Mouse (Mus musculus) limb, embryonic 10.5 days (tissue): ENCODE results near the gene Ifna5. TPM values are rescaled to one million over a fixed set of nuclear protein-coding genes. Genes with fewer than 3 reads are reported as not detected.

ENCODE experiments used
- DNase-seq: peaks from one replicate; pipeline ENCODE4 v3.0.0-alpha.2; 2017; ENCODE audit warnings: low spot score
- H3K27ac ChIP-seq: fragments of 300-500 bp; sonication (generic); 2 replicates; pipeline ENCODE4 v1.5.1; 2016; ENCODE audit warnings: mild to moderate bottlenecking
- H3K27me3 ChIP-seq: fragments of 300-500 bp; sonication (generic); 2 replicates; pipeline ENCODE4 v1.6.1; 2016; ENCODE audit warnings: low read depth, mild to moderate bottlenecking; ENCODE audit not compliant: poor library complexity, severe bottlenecking
- H3K36me3 ChIP-seq: fragments of 300-500 bp; sonication (generic); 2 replicates; pipeline ENCODE4 v1.6.1; 2016; ENCODE audit warnings: mild to moderate bottlenecking, moderate library complexity
- H3K4me1 ChIP-seq: fragments of 300-500 bp; sonication (generic); 2 replicates; pipeline ENCODE4 v1.6.1; 2016
- H3K4me3 ChIP-seq: fragments of 300-500 bp; sonication (generic); 2 replicates; pipeline ENCODE4 v1.5.1; 2016; ENCODE audit warnings: mild to moderate bottlenecking, moderate library complexity
- H3K9me3 ChIP-seq: fragments of 300-500 bp; sonication (generic); replicated peaks from 2 replicates; pipeline ENCODE4 v1.6.1; 2016; ENCODE audit warnings: mild to moderate bottlenecking
- WGBS: fragments of 180-500 bp; shearing (Covaris S2); methylation state at CpG from one replicate; pipeline ENCODE4 v1.1.7; 2016; 5-methylcytosine and 5-hydroxymethylcytosine counted together
- polyA plus RNA-seq: library from polyadenylated mRNA; unstranded; fragments of >200 nt; fragmentation: Nextera tagmentation; extraction: Ambion mirVana; gene quantifications from 2 replicates; pipeline ENCODE4 v1.2.1, GENCODE M21; 2016

Ifna5 gene
- polyA plus RNA-seq, 1 experiment from 2014 or later, result not detected

DNA sequence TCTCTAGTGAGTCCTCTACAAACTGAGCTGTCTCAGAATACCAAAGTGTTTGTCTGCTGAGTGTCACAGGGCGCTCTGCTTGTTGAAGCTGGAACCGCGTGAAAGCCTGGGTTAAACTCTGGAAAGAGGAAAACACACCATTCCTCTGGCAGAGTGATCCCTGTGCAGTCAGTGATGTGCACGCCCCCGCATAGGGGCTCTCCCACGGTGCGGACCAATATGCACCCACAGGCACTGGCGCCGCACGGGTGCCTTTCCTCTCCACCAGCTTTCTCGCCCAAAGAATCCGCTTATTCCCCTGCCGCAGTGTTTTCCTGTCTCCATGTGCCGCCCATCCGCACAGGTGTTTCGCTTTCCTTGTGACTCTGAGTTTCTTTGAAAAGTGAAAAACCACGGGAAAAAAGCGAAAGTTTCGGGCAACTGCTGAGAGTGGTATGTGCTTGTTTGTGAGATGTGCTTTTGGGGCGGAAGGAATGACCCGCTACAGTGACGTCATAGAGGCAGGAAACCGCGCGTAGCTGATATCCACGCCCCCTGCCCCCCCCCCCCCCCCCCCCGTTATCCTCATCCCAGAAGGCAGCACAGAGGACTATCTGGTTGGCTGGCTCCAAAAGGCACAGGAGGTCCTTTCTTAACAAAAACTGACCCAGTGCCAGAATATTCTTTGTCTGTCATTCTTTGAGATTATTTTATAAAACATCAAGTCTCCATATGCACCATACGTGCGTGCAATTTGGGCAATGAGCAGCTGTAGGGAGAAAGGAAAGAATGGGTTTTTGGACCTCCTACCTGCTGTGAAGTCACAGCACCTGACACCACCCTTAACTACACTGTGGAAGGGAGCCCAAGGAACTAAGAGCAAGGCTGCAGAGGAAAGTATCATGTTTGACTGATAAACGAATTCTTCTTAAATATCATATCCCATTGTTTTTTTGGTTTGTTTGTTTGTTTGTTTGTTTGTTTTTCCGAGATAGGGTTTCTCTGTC, 32.9 kb downstream of the Ifna5 start:
- H3K27me3 ChIP-seq, result peaks cover 19% of the 10 kb centered on the region
- peak overlapping the region; percentile 46; the same call in 1 of the 2 replicates for H3K27ac ChIP-seq
- DNase-seq, result peak; percentile 61
- peak overlapping the region; percentile 66 for H3K4me3 ChIP-seq
- 10% methylated on average over 31 of the region's 31 CpGs for WGBS
- peaks cover 24% of the 10 kb centered on the region for H3K4me1 ChIP-seq
- H3K36me3 ChIP-seq, result no peaks in the 10 kb centered on the region
- H3K9me3 ChIP-seq, result no peaks in the 10 kb centered on the region

GRCm38 (mm10) chr4:88872691-88873090, 37.4 kb downstream of the Ifna5 start:
- peaks cover 7% of the 10 kb centered on the region for H3K4me1 ChIP-seq
- DNase-seq, result no peak

DNA sequence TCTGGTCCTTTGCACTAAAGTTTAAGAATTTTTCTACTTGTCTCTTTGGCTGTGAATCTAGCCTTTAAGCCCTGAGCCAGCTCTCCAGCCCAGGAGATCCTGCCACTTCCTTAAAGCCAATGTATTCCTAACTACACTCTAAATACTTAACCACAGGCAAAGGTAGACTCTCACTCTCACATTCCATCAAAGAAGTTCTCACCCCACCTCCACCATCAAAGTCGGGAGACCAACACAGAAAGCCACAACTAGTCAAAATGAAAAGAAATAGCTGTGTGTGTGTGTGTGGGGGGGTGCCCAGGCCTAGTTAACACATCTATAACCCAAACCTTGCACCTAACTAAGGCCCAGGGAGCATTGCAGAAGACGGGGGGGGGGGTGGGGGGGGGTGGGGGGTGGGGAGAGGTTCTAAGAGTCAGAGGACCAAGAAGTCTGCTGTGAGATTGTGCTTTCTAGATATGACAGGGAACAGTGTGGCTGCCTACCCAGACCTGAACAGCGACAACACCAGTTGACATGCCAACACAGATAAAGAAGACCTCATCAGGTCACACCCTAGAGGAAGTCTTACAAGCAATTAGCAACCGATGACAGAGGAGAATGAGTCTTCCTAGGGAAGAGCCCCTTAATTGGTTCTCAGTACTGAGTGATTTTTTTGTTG, 40.2 kb downstream of the Ifna5 start:
- H3K4me3 ChIP-seq, result no peak overlapping the region
- H3K9me3 ChIP-seq, result no peaks in the 10 kb centered on the region
- 62% methylated on average over 4 of the region's 4 CpGs for WGBS
- H3K27me3 ChIP-seq, result no peaks in the 10 kb centered on the region
- no peak overlapping the region for H3K27ac ChIP-seq
- no peak for DNase-seq
- H3K36me3 ChIP-seq, result no peaks in the 10 kb centered on the region
- H3K4me1 ChIP-seq, result no peaks in the 10 kb centered on the region

More at GRCm38 (mm10) chr4:88872691-88873090, 37.4 kb downstream of the Ifna5 start:
- no peaks in the 10 kb centered on the region for H3K9me3 ChIP-seq
- no peaks in the 10 kb centered on the region for H3K27me3 ChIP-seq
- no peaks in the 10 kb centered on the region for H3K36me3 ChIP-seq
- 0% methylated on average over 2 of the region's 2 CpGs for WGBS
- no peak overlapping the region for H3K27ac ChIP-seq
- no peak overlapping the region for H3K4me3 ChIP-seq

DNA sequence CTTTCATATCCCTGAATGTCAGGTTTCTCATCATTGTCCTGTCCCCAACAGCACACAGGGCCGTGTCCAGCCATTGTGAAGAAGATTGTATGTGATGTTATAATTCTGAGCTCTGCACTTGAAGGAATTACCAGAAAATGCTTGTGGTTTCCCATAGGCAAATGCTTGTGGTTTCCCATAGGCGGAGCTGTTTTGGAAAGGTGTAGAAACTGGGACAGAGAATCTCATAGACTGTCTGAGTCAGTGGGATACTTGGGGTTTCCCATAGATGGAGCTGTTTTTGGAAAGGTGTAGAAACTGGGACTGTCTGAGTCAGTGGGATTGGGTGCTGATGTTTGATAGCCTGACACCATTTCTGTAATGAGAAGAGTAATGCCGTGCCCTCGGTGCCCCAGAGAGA, 41.2 kb downstream of the Ifna5 start:
- Histone ChIP-seq H3K4me3 (no peak overlapping the region), H3K36me3 (no peaks in the 10 kb centered on the region), H3K4me1 (no peaks in the 10 kb centered on the region), H3K9me3 (no peaks in the 10 kb centered on the region), H3K27ac (no peak overlapping the region), H3K27me3 (no peaks in the 10 kb centered on the region)
- no peak for DNase-seq
- WGBS, result 81% methylated on average over 4 of the region's 4 CpGs

DNA sequence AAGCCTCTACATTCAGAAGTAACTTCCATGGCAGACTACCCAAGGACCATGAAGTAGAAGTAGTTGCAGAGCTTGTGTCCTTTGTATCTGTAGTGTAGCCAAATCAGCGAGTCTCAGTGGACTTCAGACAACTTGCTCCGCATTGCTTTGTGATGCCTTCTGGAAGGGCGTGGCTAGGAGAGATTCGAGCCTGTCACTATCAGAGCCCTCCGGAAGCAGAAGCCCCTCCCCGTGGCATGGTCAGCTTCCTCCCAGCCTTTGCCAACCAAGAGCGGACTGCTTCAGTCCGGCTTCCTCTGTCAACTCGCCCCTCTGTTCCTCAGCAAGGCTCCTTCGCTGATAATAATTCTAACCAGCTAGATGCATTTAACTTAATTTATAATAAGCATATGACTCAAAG, 42.9 kb downstream of the Ifna5 start:
- no peak for DNase-seq
- no peak overlapping the region for H3K4me3 ChIP-seq
- H3K27me3 ChIP-seq, result no peaks in the 10 kb centered on the region
- no peaks in the 10 kb centered on the region for H3K4me1 ChIP-seq
- H3K9me3 ChIP-seq, result no peaks in the 10 kb centered on the region
- no peak overlapping the region for H3K27ac ChIP-seq
- H3K36me3 ChIP-seq, result no peaks in the 10 kb centered on the region
- WGBS, result 48% methylated on average over 10 of the region's 10 CpGs

GRCm38 (mm10) chr4:88878772-88879171, 43.4 kb downstream of the Ifna5 start:
- WGBS, result 84% methylated on average over 4 of the region's 4 CpGs
- H3K27me3 ChIP-seq, result no peaks in the 10 kb centered on the region
- no peaks in the 10 kb centered on the region for H3K36me3 ChIP-seq
- H3K9me3 ChIP-seq, result no peaks in the 10 kb centered on the region
- H3K27ac ChIP-seq, result no peak overlapping the region
- H3K4me1 ChIP-seq, result no peaks in the 10 kb centered on the region
- no peak for DNase-seq
- H3K4me3 ChIP-seq, result no peak overlapping the region

DNA sequence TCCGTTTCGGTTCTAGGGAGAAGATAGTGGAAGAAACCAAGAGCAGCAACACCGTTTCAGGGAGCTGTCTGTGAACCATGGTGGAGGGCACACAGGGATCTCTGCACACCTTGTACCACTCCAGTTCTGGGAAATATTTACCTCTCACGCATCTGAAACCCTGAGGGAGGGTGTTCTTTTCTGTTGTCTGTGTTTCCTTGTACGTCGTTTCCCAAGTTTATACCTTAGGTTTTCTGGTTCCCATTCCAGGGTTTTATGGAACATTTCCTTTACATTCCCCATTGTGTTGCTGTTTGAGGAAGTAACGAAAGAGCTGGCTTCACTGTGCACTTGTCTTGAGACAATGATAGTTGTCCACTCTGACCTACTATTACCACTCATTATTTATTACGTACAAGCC, 44.8 kb downstream of the Ifna5 start, which contains the start of gene Ifne:
TSS of gene Ifne (minus strand) at position 101 of the 400 bp plus-strand sequence.
- DNase-seq, result no peak
- no peaks in the 10 kb centered on the region for H3K27me3 ChIP-seq
- no peaks in the 10 kb centered on the region for H3K36me3 ChIP-seq
- H3K4me3 ChIP-seq, result no peak within 1 kb of the TSS
- H3K27ac ChIP-seq, result no peak within 1 kb of the TSS
- H3K9me3 ChIP-seq, result no peaks in the 10 kb centered on the region
- H3K4me1 ChIP-seq, result no peaks in the 10 kb centered on the region
- 89% methylated on average over 8 of the region's 8 CpGs for WGBS

Other genes starting within 250 kb of the Ifna5 start
- not detected in 2 replicates for gene Ifna9, start 243.1 kb upstream of the Ifna5 start, polyA plus RNA-seq
- not detected in 2 replicates for gene Ifna12, start 232.1 kb upstream of the Ifna5 start, polyA plus RNA-seq
- gene C87499, start 201.1 kb upstream of the Ifna5 start, polyA plus RNA-seq, result not detected in 2 replicates
- 0.24 TPM in 1 of 2 replicates, not detected in the other for gene Ifna13, start 191.1 kb upstream of the Ifna5 start, polyA plus RNA-seq
- not detected in 2 replicates for gene Ifna16, start 158.6 kb upstream of the Ifna5 start, polyA plus RNA-seq
- gene Ifna2, start 151.6 kb upstream of the Ifna5 start, polyA plus RNA-seq, result not detected in 2 replicates
- not detected in 2 replicates for gene Ifnab, start 144.2 kb upstream of the Ifna5 start, polyA plus RNA-seq
- gene Gm26566, start 113.7 kb upstream of the Ifna5 start, polyA plus RNA-seq, result 1.1 and 1.5 TPM in 2 replicates
- gene Klhl9, start 113.1 kb upstream of the Ifna5 start, polyA plus RNA-seq, result 82.7 and 106 TPM in 2 replicates
- gene Gm13271, start 80.7 kb upstream of the Ifna5 start, polyA plus RNA-seq, result 0.33 TPM in 1 of 2 replicates, not detected in the other
- gene Gm13283, start 75.4 kb upstream of the Ifna5 start, polyA plus RNA-seq, result 0.40 and 0.54 TPM in 2 replicates
- gene Gm13290, start 61.7 kb upstream of the Ifna5 start, polyA plus RNA-seq, result 0.74 and 0.94 TPM in 2 replicates
- not detected in 2 replicates for gene Gm13289, start 58.6 kb upstream of the Ifna5 start, polyA plus RNA-seq
- not detected in 2 replicates for gene Gm13272, start 55.7 kb upstream of the Ifna5 start, polyA plus RNA-seq
- gene Ifnz, start 53.4 kb upstream of the Ifna5 start, polyA plus RNA-seq, result 0.16 and 0.39 TPM in 2 replicates
- not detected in 2 replicates for gene Gm13276, start 49.8 kb upstream of the Ifna5 start, polyA plus RNA-seq
- not detected in 2 replicates for gene Gm13277, start 46.9 kb upstream of the Ifna5 start, polyA plus RNA-seq
- not detected in 2 replicates for gene Gm13278, start 44.0 kb upstream of the Ifna5 start, polyA plus RNA-seq
- gene Gm13275, start 41.0 kb upstream of the Ifna5 start, polyA plus RNA-seq, result not detected in 2 replicates
- gene Gm13279, start 38.1 kb upstream of the Ifna5 start, polyA plus RNA-seq, result not detected in 2 replicates
- gene Gm13285, start 35.9 kb upstream of the Ifna5 start, polyA plus RNA-seq, result 0.28 and 0.48 TPM in 2 replicates
- not detected in 2 replicates for gene Gm13287, start 32.3 kb upstream of the Ifna5 start, polyA plus RNA-seq
- 0.15 TPM in 1 of 2 replicates, not detected in the other for gene Gm13288, start 30.0 kb upstream of the Ifna5 start, polyA plus RNA-seq
- not detected in 2 replicates for gene Ifna7, start 19.3 kb upstream of the Ifna5 start, polyA plus RNA-seq
- not detected in 2 replicates for gene Ifna11, start 15.6 kb upstream of the Ifna5 start, polyA plus RNA-seq
- gene Ifna6, start 8.1 kb upstream of the Ifna5 start, polyA plus RNA-seq, result not detected in 2 replicates
- gene Ifna4, start 6.3 kb downstream of the Ifna5 start, polyA plus RNA-seq, result not detected in 2 replicates
- not detected in 2 replicates for gene Ifna1, start 14.6 kb downstream of the Ifna5 start, polyA plus RNA-seq
- gene Ifne, start 44.7 kb downstream of the Ifna5 start, polyA plus RNA-seq, result not detected in 2 replicates